Comparison of ENCODE assay signal across 14 mouse cellular contexts in genomic region chr1:92048415-92049354, GRCm38 (mm10).
DNase-seq lines count a peak whose midpoint lies in the region; ATAC-seq and TF ChIP-seq lines count a peak whose summit lies in the region.
"Had no signal": no experiment of that assay in that cellular context is flagged by ENCODE, and none has a peak within 500 bp of the region (broad histone marks: within the 10 kb centered on the region; RNA-seq: fewer than 3 reads in every experiment).

No protein-coding gene starts in this region.

- peak; percentile 43 for ATAC-seq in lung, postnatal 0 days
- peak; percentile 64 for ATAC-seq in granulocyte monocyte progenitor cell, adult 5-6 weeks (replicated peaks; ENCODE audit: poor library complexity, severe bottlenecking)
- peak; percentile 77 for ATAC-seq in stomach, postnatal 0 days (ENCODE audit: low FRiP score, low TSS enrichment)
- ATAC-seq: activated CD4-positive, CD25-positive, alpha-beta regulatory T cell, adult 4 months had no signal

- no peaks in the 10 kb centered on the region for H3K27me3 ChIP-seq in lung, postnatal 0 days (replicated peaks; ENCODE audit: insufficient read depth, low read length)
- no peaks in the 10 kb centered on the region for H3K27me3 ChIP-seq in stomach, postnatal 0 days (ENCODE audit: control insufficient read depth, insufficient read depth, low read length)
- H3K27me3 ChIP-seq: lung, embryonic 15.5 days had no signal

- no peak overlapping the region for H3K4me2 ChIP-seq in lung, postnatal 0 days (replicated peaks; ENCODE audit: low read depth, low read length)
- H3K4me2 ChIP-seq in stomach, postnatal 0 days (replicated peaks; ENCODE audit: low read depth): no peak overlapping the region
- H3K4me2 ChIP-seq: lung, embryonic 15.5 days had no signal

- no peak overlapping the region for H3K9ac ChIP-seq in lung, postnatal 0 days (replicated peaks; ENCODE audit: low read depth)
- H3K9ac ChIP-seq in stomach, postnatal 0 days (ENCODE audit: low read length): no peak overlapping the region
- H3K9ac ChIP-seq: lung, embryonic 15.5 days had no signal

- no peaks in the 10 kb centered on the region for H3K9me3 ChIP-seq in lung, postnatal 0 days (ENCODE audit: low read length)
- no peaks in the 10 kb centered on the region for H3K9me3 ChIP-seq in stomach, postnatal 0 days (ENCODE audit: control insufficient read depth, low read length)
- H3K9me3 ChIP-seq: embryonic facial prominence, embryonic 10.5 days; G1E; lung, embryonic 15.5 days had no signal

- TF ChIP-seq POLR2A in lung, adult 2 months (IDR thresholded peaks at IDR 0.05; ENCODE audit: borderline replicate concordance, extremely low read depth, low read depth, low read length): no peak

- no peaks in the 10 kb centered on the region; the same call in 1 of the 2 replicates for H3K4me1 ChIP-seq in lung, postnatal 0 days (ENCODE audit: insufficient read depth, low read depth, low read length)
- H3K4me1 ChIP-seq in lung, adult 2 months (ENCODE audit: control insufficient read depth, insufficient read depth, low read length): peaks cover 20% of the 10 kb centered on the region
- H3K4me1 ChIP-seq in stomach, postnatal 0 days (replicated peaks; ENCODE audit: control insufficient read depth, insufficient read depth): peaks cover 3% of the 10 kb centered on the region

- peak; percentile 50; the same call in 1 of the 2 replicates for TF ChIP-seq EP300 in lung, postnatal 0 days (IDR thresholded peaks at IDR 0.05)
- TF ChIP-seq EP300 in stomach, postnatal 0 days (optimal IDR thresholded peaks at IDR 0.05): no peak

- H3K27ac ChIP-seq in lung, postnatal 0 days (ENCODE audit: low read length): no peak overlapping the region
- no peak overlapping the region for H3K27ac ChIP-seq in stomach, postnatal 0 days (replicated peaks)
- H3K27ac ChIP-seq: embryonic facial prominence, embryonic 10.5 days; lung, embryonic 15.5 days had no signal

- no peak overlapping the region for H3K4me3 ChIP-seq in lung, postnatal 0 days (ENCODE audit: low read depth, low read length)
- no peak overlapping the region for H3K4me3 ChIP-seq in lung, adult 2 months (replicated peaks; ENCODE audit: extremely low read depth, low read depth, low read length)
- no peak overlapping the region for H3K4me3 ChIP-seq in stomach, postnatal 0 days (ENCODE audit: low read depth, low read length)
- H3K4me3 ChIP-seq: embryonic facial prominence, embryonic 10.5 days; lung, embryonic 15.5 days had no signal

- peak; percentile 40 for DNase-seq in adrenal gland, adult 8-10 months
- no peak for DNase-seq in adrenal gland, postnatal 4 days (ENCODE audit: low spot score in 2 of 2)
- DNase-seq in lung, postnatal 0 days (ENCODE audit: low spot score): peak; percentile 50
- DNase-seq in lung, adult 2 months: no peak
- DNase-seq in stomach, postnatal 0 days (ENCODE audit: low spot score): peak; percentile 30
- no peak for DNase-seq in spleen, postnatal 4 days (ENCODE audit: low spot score in 2 of 2)
- DNase-seq in layer of hippocampus, postnatal 36 days: no peak
- DNase-seq: heart, postnatal 4 days; thymus, adult 2 months had no signal

- 64% methylated on average over 4 of the region's 4 CpGs for WGBS in lung, postnatal 0 days
- WGBS in lung, adult 2 months: 53% methylated on average over 4 of the region's 4 CpGs
- 66% methylated on average over 4 of the region's 4 CpGs for WGBS in stomach, postnatal 0 days

- no peak for TF ChIP-seq CTCF in lung, postnatal 0 days (IDR thresholded peaks at IDR 0.05)
- no peak for TF ChIP-seq CTCF in lung, adult 2 months (IDR thresholded peaks at IDR 0.05; ENCODE audit: insufficient read depth, low read length)
- no peak for TF ChIP-seq CTCF in stomach, postnatal 0 days (IDR thresholded peaks at IDR 0.05; ENCODE audit: low read depth)

- H3K36me3 ChIP-seq in lung, postnatal 0 days (ENCODE audit: insufficient read depth, low read length): no peaks in the 10 kb centered on the region
- no peaks in the 10 kb centered on the region for H3K36me3 ChIP-seq in stomach, postnatal 0 days (ENCODE audit: control insufficient read depth, insufficient read depth, low read length)
- H3K36me3 ChIP-seq: embryonic facial prominence, embryonic 10.5 days; lung, embryonic 15.5 days had no signal

Comparison
In these comparisons a context has a peak if more than half of its experiments do, and no peak if none do; other contexts are left out.
1. DNase-seq: peak in adrenal gland, adult 8-10 months (single experiment), lung, postnatal 0 days (single experiment) and stomach, postnatal 0 days (single experiment); none in adrenal gland, postnatal 4 days (0 of 2), lung, adult 2 months (single experiment), spleen, postnatal 4 days (0 of 2) and layer of hippocampus, postnatal 36 days (0 of 2).
2. Peak in every context shown above with its lines, with median percentiles within 50 percentile points of each other: ATAC-seq.